Mouse (Mus musculus) midbrain, embryonic 10.5 days (tissue): Measurements from ENCODE around the gene Zfp385c. TPM values are rescaled to one million over a fixed set of nuclear protein-coding genes. Genes with fewer than 3 reads are reported as not detected.
A peak's percentile ranks its signal among the peaks of the same experiment; 100 is the strongest.
"Not testable (repeated sequence)": the region's sequence is repeated elsewhere in the genome, so short reads cannot be mapped to it uniquely, and the experiment has no call there.

Experiments used
- DNase-seq: peaks from one replicate; pipeline ENCODE4 v3.0.0-alpha.2; 2017; ENCODE audit warnings: low spot score
- H3K27ac ChIP-seq: fragments of 300-500 bp; sonication (generic); replicated peaks from 2 replicates; pipeline ENCODE4 v1.5.1; 2016; ENCODE audit warnings: mild to moderate bottlenecking
- H3K27me3 ChIP-seq: fragments of 300-500 bp; sonication (generic); 2 replicates; pipeline ENCODE4 v1.6.1; 2016; ENCODE audit warnings: low read depth, mild to moderate bottlenecking; ENCODE audit not compliant: poor library complexity, severe bottlenecking
- H3K36me3 ChIP-seq: fragments of 300-500 bp; sonication (generic); 2 replicates; pipeline ENCODE4 v1.6.1; 2016; ENCODE audit warnings: mild to moderate bottlenecking, moderate library complexity
- H3K4me1 ChIP-seq: fragments of 300-500 bp; sonication (generic); 2 replicates; pipeline ENCODE4 v1.6.1; 2016
- H3K4me3 ChIP-seq: fragments of 300-500 bp; sonication (generic); 2 replicates; pipeline ENCODE4 v1.5.1; 2016; ENCODE audit warnings: mild to moderate bottlenecking, moderate library complexity
- H3K9me3 ChIP-seq: fragments of 300-500 bp; sonication (generic); replicated peaks from 2 replicates; pipeline ENCODE4 v1.6.1; 2016; ENCODE audit warnings: mild to moderate bottlenecking
- WGBS: fragments of 180-500 bp; shearing (Covaris S2); methylation state at CpG from one replicate; pipeline ENCODE4 v1.1.7; 2016; 5-methylcytosine and 5-hydroxymethylcytosine counted together
- polyA plus RNA-seq: library from polyadenylated mRNA; unstranded; fragments of >200 nt; fragmentation: Nextera tagmentation; extraction: Ambion mirVana; gene quantifications from 2 replicates; pipeline ENCODE4 v1.2.1, GENCODE M21; 2016

The Zfp385c gene
- polyA plus RNA-seq, 1 experiment from 2014 or later, result 0.20 TPM

GRCm38 (mm10) chr11:100628862-100629352 lies 63.3 kb downstream of the Zfp385c start:
- H3K27ac ChIP-seq, result no peak overlapping the region
- no peak for DNase-seq
- 64% methylated on average over 13 of the region's 13 CpGs for WGBS
- H3K4me3 ChIP-seq, result no peak overlapping the region
- no peaks in the 10 kb centered on the region for H3K9me3 ChIP-seq
- peaks cover 17% of the 10 kb centered on the region for H3K4me1 ChIP-seq
- no peaks in the 10 kb centered on the region for H3K27me3 ChIP-seq
- peaks cover 35% of the 10 kb centered on the region for H3K36me3 ChIP-seq

GRCm38 (mm10) chr11:100628056-100628455 lies 64.2 kb downstream of the Zfp385c start:
- Histone ChIP-seq H3K36me3 (peaks cover 35% of the 10 kb centered on the region), H3K9me3 (no peaks in the 10 kb centered on the region), H3K27me3 (no peaks in the 10 kb centered on the region), H3K27ac (no peak overlapping the region), H3K4me1 (peaks cover 26% of the 10 kb centered on the region), H3K4me3 (no peak overlapping the region)
- WGBS, result 94% methylated on average over 5 of the region's 5 CpGs
- no peak for DNase-seq

GRCm38 (mm10) chr11:100626701-100627195 lies 65.5 kb downstream of the Zfp385c start:
- no peak overlapping the region for H3K27ac ChIP-seq
- whole genome bisulfite sequencing, result 32% methylated on average over 9 of the region's 9 CpGs
- DNase-seq, result peak; percentile 62
- H3K36me3 ChIP-seq, result peaks cover 35% of the 10 kb centered on the region
- no peaks in the 10 kb centered on the region for H3K27me3 ChIP-seq
- H3K4me3 ChIP-seq, result no peak overlapping the region
- peaks cover 31% of the 10 kb centered on the region for H3K4me1 ChIP-seq
- no peaks in the 10 kb centered on the region for H3K9me3 ChIP-seq

- peaks cover 35% of the 10 kb centered on the region for H3K36me3 ChIP-seq
- no peak overlapping the region for H3K27ac ChIP-seq
- no peak for DNase-seq
- no peak overlapping the region for H3K4me3 ChIP-seq
- H3K27me3 ChIP-seq, result no peaks in the 10 kb centered on the region
- 93% methylated on average over 23 of the region's 23 CpGs for WGBS
- peaks cover 31% of the 10 kb centered on the region for H3K4me1 ChIP-seq
- no peaks in the 10 kb centered on the region for H3K9me3 ChIP-seq
Observed at GRCm38 (mm10) chr11:100625754-100626700, 66.2 kb downstream of the Zfp385c start.

- peaks cover 35% of the 10 kb centered on the region for H3K36me3 ChIP-seq
- H3K4me1 ChIP-seq, result peaks cover 34% of the 10 kb centered on the region
- no peaks in the 10 kb centered on the region for H3K27me3 ChIP-seq
- no peak for DNase-seq
- H3K9me3 ChIP-seq, result no peaks in the 10 kb centered on the region
- peak overlapping the region; percentile 74 for H3K4me3 ChIP-seq
- WGBS, result 75% methylated on average over 5 of the region's 5 CpGs
- H3K27ac ChIP-seq, result no peak overlapping the region
Observed at GRCm38 (mm10) chr11:100623867-100624266, 68.4 kb downstream of the Zfp385c start.

GRCm38 (mm10) chr11:100622714-100623113 lies 69.5 kb downstream of the Zfp385c start:
- H3K4me3 ChIP-seq, result peak overlapping the region; percentile 74
- no peaks in the 10 kb centered on the region for H3K9me3 ChIP-seq
- DNase-seq, result peak; percentile 93
- H3K4me1 ChIP-seq, result peaks cover 39% of the 10 kb centered on the region
- no peaks in the 10 kb centered on the region for H3K27me3 ChIP-seq
- H3K27ac ChIP-seq, result peak overlapping the region; percentile 87
- peaks cover 35% of the 10 kb centered on the region for H3K36me3 ChIP-seq
- 1% methylated on average over 24 of the region's 24 CpGs for WGBS

GRCm38 (mm10) chr11:100619982-100620381 lies 72.3 kb downstream of the Zfp385c start, which contains the start of gene Dnajc7:
TSS of gene Dnajc7 (minus strand) at chr11:100620168.
- H3K27me3 ChIP-seq, result no peaks in the 10 kb centered on the region
- no peak for DNase-seq
- WGBS, result 3% methylated on average over 11 of the region's 11 CpGs
- peak within 1 kb of the TSS; percentile 98 for H3K4me3 ChIP-seq
- H3K9me3 ChIP-seq, result no peaks in the 10 kb centered on the region
- peak within 1 kb of the TSS; percentile 97 for H3K27ac ChIP-seq
- H3K36me3 ChIP-seq, result peaks cover 23% of the 10 kb centered on the region
- peaks cover 43% of the 10 kb centered on the region for H3K4me1 ChIP-seq

GRCm38 (mm10) chr11:100619485-100619975 lies 72.7 kb downstream of the Zfp385c start:
- DNase-seq, result peak; percentile 99
- under 1% methylated on average over 40 of the region's 40 CpGs for whole genome bisulfite sequencing
- no peaks in the 10 kb centered on the region for H3K27me3 ChIP-seq
- H3K4me1 ChIP-seq, result peaks cover 42% of the 10 kb centered on the region
- H3K9me3 ChIP-seq, result no peaks in the 10 kb centered on the region
- peak overlapping the region; percentile 97 for H3K27ac ChIP-seq
- peaks cover 20% of the 10 kb centered on the region for H3K36me3 ChIP-seq
- peak overlapping the region; percentile 98 for H3K4me3 ChIP-seq

GRCm38 (mm10) chr11:100618761-100619484 lies 73.3 kb downstream of the Zfp385c start, which contains the start of gene Nkiras2:
TSS of gene Nkiras2 (plus strand) at chr11:100619244.
- H3K36me3 ChIP-seq, result peaks cover 17% of the 10 kb centered on the region
- WGBS, result under 1% methylated on average over 36 of the region's 36 CpGs

GRCm38 (mm10) chr11:100617480-100617879 lies 74.8 kb downstream of the Zfp385c start:
- Histone ChIP-seq H3K4me3 (peak overlapping the region; percentile 98; the same call in 1 of the 2 replicates), H3K27ac (no peak overlapping the region), H3K27me3 (no peaks in the 10 kb centered on the region), H3K9me3 (no peaks in the 10 kb centered on the region), H3K4me1 (peaks cover 24% of the 10 kb centered on the region), H3K36me3 (peaks cover 28% of the 10 kb centered on the region)
- WGBS, result 97% methylated on average over 4 of the region's 4 CpGs
- no peak for DNase-seq

More at GRCm38 (mm10) chr11:100618761-100619484, 73.3 kb downstream of the Zfp385c start, which contains the start of gene Nkiras2:
- no peaks in the 10 kb centered on the region for H3K27me3 ChIP-seq
- peak within 1 kb of the TSS; percentile 98 for H3K4me3 ChIP-seq
- peak; percentile 78 for DNase-seq
- peaks cover 36% of the 10 kb centered on the region for H3K4me1 ChIP-seq
- H3K27ac ChIP-seq, result peak within 1 kb of the TSS; percentile 97
- no peaks in the 10 kb centered on the region for H3K9me3 ChIP-seq

- not testable (repeated sequence) for DNase-seq, H3K4me3 ChIP-seq, H3K27ac ChIP-seq, H3K27me3 ChIP-seq, H3K9me3 ChIP-seq
- Histone ChIP-seq H3K4me1 (peaks cover 22% of the 10 kb centered on the region), H3K36me3 (peaks cover 35% of the 10 kb centered on the region)
- WGBS, result 99% methylated on average over 7 of the region's 7 CpGs
Observed at GRCm38 (mm10) chr11:100616836-100617235, 75.4 kb downstream of the Zfp385c start.

- peaks cover 38% of the 10 kb centered on the region for H3K36me3 ChIP-seq
- 89% methylated on average over 5 of the region's 5 CpGs for WGBS
- DNase-seq, result no peak
- H3K27ac ChIP-seq, result no peak overlapping the region
- no peaks in the 10 kb centered on the region for H3K9me3 ChIP-seq
- H3K4me1 ChIP-seq, result peaks cover 22% of the 10 kb centered on the region
- H3K4me3 ChIP-seq, result no peak overlapping the region
- no peaks in the 10 kb centered on the region for H3K27me3 ChIP-seq
Observed at GRCm38 (mm10) chr11:100616332-100616731, 75.9 kb downstream of the Zfp385c start.
